Mouse (Mus musculus): Measurements from ENCODE around the gene Dhx35. TPM values are rescaled to one million over a fixed set of nuclear protein-coding genes. Genes with fewer than 3 reads are reported as not detected.

Dhx35 gene
- polyA plus RNA-seq, 1 experiment from 2014 or later: 10.4 TPM

- no peaks in the 10 kb centered on the region for H3K4me1 ChIP-seq (ENCODE audit: control insufficient read depth, insufficient read depth, low read length)
- no peak overlapping the region for H3K4me2 ChIP-seq (ENCODE audit: low read depth, low read length)
- DNase-seq (ENCODE audit: low spot score) (no peak), ATAC-seq (ENCODE audit: low read depth) (no peak)
- H3K9me3 ChIP-seq (ENCODE audit: control insufficient read depth, low read length): no peaks in the 10 kb centered on the region
- H3K9ac ChIP-seq (ENCODE audit: low read depth, low read length): no peak overlapping the region
- H3K27ac ChIP-seq (replicated peaks; ENCODE audit: low read depth, low read length): no peak overlapping the region
- no peaks in the 10 kb centered on the region for H3K27me3 ChIP-seq (replicated peaks; ENCODE audit: control insufficient read depth, insufficient read depth, low read length)
- H3K36me3 ChIP-seq (ENCODE audit: control insufficient read depth, insufficient read depth, low read length): no peaks in the 10 kb centered on the region
- H3K4me3 ChIP-seq (ENCODE audit: low read depth, low read length): no peak overlapping the region
- WGBS: 54% methylated on average over 11 of the region's 11 CpGs
These were observed 94.6 kb downstream of the Dhx35 start for GRCm38 (mm10) chr2:158889201-158889600.

DNA sequence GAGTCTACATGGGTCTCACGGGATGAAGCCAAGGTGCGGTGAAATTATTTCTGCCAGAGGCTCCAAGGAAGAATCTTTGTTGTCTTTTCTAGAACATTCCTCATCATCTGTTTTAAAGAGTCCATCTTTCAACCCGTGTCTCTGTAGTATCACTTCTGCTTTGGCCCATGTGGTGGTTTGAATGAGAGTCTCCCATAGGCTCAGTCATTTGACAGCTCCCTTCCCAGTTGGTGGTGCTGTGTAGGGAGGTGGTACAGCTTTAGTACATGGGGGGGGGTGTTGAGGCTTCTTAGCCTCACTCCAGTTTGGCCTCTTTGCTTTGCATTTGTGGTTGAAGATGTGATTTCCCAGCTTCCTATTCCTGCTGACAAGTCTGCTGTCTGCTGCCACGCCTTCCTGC lies 96.7 kb downstream of the Dhx35 start:
- Histone ChIP-seq H3K27me3 (replicated peaks; ENCODE audit: control insufficient read depth, insufficient read depth, low read length) (no peaks in the 10 kb centered on the region), H3K4me2 (ENCODE audit: low read depth, low read length) (no peak overlapping the region), H3K27ac (replicated peaks; ENCODE audit: low read depth, low read length) (no peak overlapping the region), H3K9me3 (ENCODE audit: control insufficient read depth, low read length) (no peaks in the 10 kb centered on the region), H3K4me3 (ENCODE audit: low read depth, low read length) (no peak overlapping the region), H3K36me3 (ENCODE audit: control insufficient read depth, insufficient read depth, low read length) (no peaks in the 10 kb centered on the region), H3K4me1 (ENCODE audit: control insufficient read depth, insufficient read depth, low read length) (no peaks in the 10 kb centered on the region), H3K9ac (ENCODE audit: low read depth, low read length) (no peak overlapping the region)
- DNase-seq (ENCODE audit: low spot score) (no peak), ATAC-seq (ENCODE audit: low read depth) (no peak)
- WGBS: 91% methylated on average over 4 of the region's 4 CpGs

GRCm38 (mm10) chr2:158893171-158893853 lies 98.7 kb downstream of the Dhx35 start:
- Histone ChIP-seq H3K9me3 (ENCODE audit: control insufficient read depth, low read length) (no peaks in the 10 kb centered on the region), H3K4me1 (ENCODE audit: control insufficient read depth, insufficient read depth, low read length) (no peaks in the 10 kb centered on the region), H3K9ac (ENCODE audit: low read depth, low read length) (no peak overlapping the region), H3K27ac (replicated peaks; ENCODE audit: low read depth, low read length) (no peak overlapping the region), H3K4me3 (ENCODE audit: low read depth, low read length) (no peak overlapping the region), H3K4me2 (ENCODE audit: low read depth, low read length) (no peak overlapping the region), H3K27me3 (replicated peaks; ENCODE audit: control insufficient read depth, insufficient read depth, low read length) (no peaks in the 10 kb centered on the region), H3K36me3 (ENCODE audit: control insufficient read depth, insufficient read depth, low read length) (no peaks in the 10 kb centered on the region)
- ATAC-seq (ENCODE audit: low read depth): no peak
- 62% methylated on average over 16 of the region's 16 CpGs for WGBS
- no peak for DNase-seq (ENCODE audit: low spot score)

GRCm38 (mm10) chr2:158898469-158899196 lies 104.0 kb downstream of the Dhx35 start:
- no peak overlapping the region for H3K9ac ChIP-seq (ENCODE audit: low read depth, low read length)
- no peaks in the 10 kb centered on the region for H3K36me3 ChIP-seq (ENCODE audit: control insufficient read depth, insufficient read depth, low read length)
- no peaks in the 10 kb centered on the region for H3K9me3 ChIP-seq (ENCODE audit: control insufficient read depth, low read length)
- WGBS: 50% methylated on average over 13 of the region's 13 CpGs
- no peak overlapping the region for H3K4me3 ChIP-seq (ENCODE audit: low read depth, low read length)
- H3K4me2 ChIP-seq (ENCODE audit: low read depth, low read length): no peak overlapping the region
- no peak overlapping the region for H3K27ac ChIP-seq (replicated peaks; ENCODE audit: low read depth, low read length)
- H3K4me1 ChIP-seq (ENCODE audit: control insufficient read depth, insufficient read depth, low read length): no peaks in the 10 kb centered on the region
- no peaks in the 10 kb centered on the region for H3K27me3 ChIP-seq (replicated peaks; ENCODE audit: control insufficient read depth, insufficient read depth, low read length)
- no peak for DNase-seq (ENCODE audit: low spot score)
- no peak for ATAC-seq (ENCODE audit: low read depth)

Other genes starting within 250 kb of the Dhx35 start
- gene Slc32a1, start 184.0 kb upstream of the Dhx35 start, polyA plus RNA-seq (2014; fragmentation: Nextera tagmentation; extraction: Ambion mirVana): 0.07 TPM in 1 of 2 replicates, not detected in the other
- 10.6 and 13.0 TPM in 2 replicates for gene Actr5, start 169.9 kb upstream of the Dhx35 start, polyA plus RNA-seq (2014; fragmentation: Nextera tagmentation; extraction: Ambion mirVana)
- gene Ppp1r16b, start 129.4 kb upstream of the Dhx35 start, polyA plus RNA-seq (2014; fragmentation: Nextera tagmentation; extraction: Ambion mirVana): 4.3 and 4.7 TPM in 2 replicates
- gene Fam83d, start 26.7 kb upstream of the Dhx35 start, polyA plus RNA-seq (2014; fragmentation: Nextera tagmentation; extraction: Ambion mirVana): 30.7 and 37.9 TPM in 2 replicates